Mouse (Mus musculus) right cerebral cortex, postnatal 36 days (tissue): ENCODE measurements around the gene Lrp11.
"Not testable (repeated sequence)": the region's sequence is repeated elsewhere in the genome, so short reads cannot be mapped to it uniquely, and the experiment has no call there.

Experiments
- DNase-seq, 2 experiments: peaks; one replicate each; pipeline ENCODE4 v3.0.0; 2022; ENCODE audit warnings: low spot score in 2 of 2, mixed read lengths in 1 of 2

The Lrp11 gene

GRCm38 (mm10) chr10:7589592-7590233, at the start of gene Lrp11:
Gene Lrp11, plus strand, starts transcription at chr10:7589800.
- DNase-seq: peak; percentile 80 to 83

GRCm38 (mm10) chr10:7578002-7578401, 11.6 kb upstream of the Lrp11 start:
- DNase-seq: no peak

- DNase-seq: no peak
These were observed 8.2 kb upstream of the Lrp11 start for GRCm38 (mm10) chr10:7581401-7581800.

GRCm38 (mm10) chr10:7582157-7582890, 7.3 kb upstream of the Lrp11 start:
- no peak for DNase-seq

GRCm38 (mm10) chr10:7582891-7583557, 6.6 kb upstream of the Lrp11 start:
- no peak for DNase-seq

- no peak for DNase-seq
These were observed 2.8 kb upstream of the Lrp11 start for GRCm38 (mm10) chr10:7586771-7587170.

GRCm38 (mm10) chr10:7590234-7590689, 662 bp downstream of the Lrp11 start:
- peak in 1 of 2 experiments; percentile 21 for DNase-seq

- no peak for DNase-seq
These were observed 1.2 kb downstream of the Lrp11 start for GRCm38 (mm10) chr10:7590792-7591191.

GRCm38 (mm10) chr10:7594797-7595196, 5.2 kb downstream of the Lrp11 start:
- DNase-seq: no peak

GRCm38 (mm10) chr10:7596251-7596650, 6.7 kb downstream of the Lrp11 start:
- no peak for DNase-seq

- no peak for DNase-seq
These were observed 8.6 kb downstream of the Lrp11 start for GRCm38 (mm10) chr10:7598177-7598576.

GRCm38 (mm10) chr10:7600647-7601046, 11.0 kb downstream of the Lrp11 start:
- DNase-seq: peak; percentile 32 to 49

- DNase-seq: no peak
These were observed 15.6 kb downstream of the Lrp11 start for GRCm38 (mm10) chr10:7605168-7605567.

- DNase-seq: no peak
These were observed 16.8 kb downstream of the Lrp11 start for GRCm38 (mm10) chr10:7606437-7606836.

GRCm38 (mm10) chr10:7608611-7609010, 19.0 kb downstream of the Lrp11 start:
- no peak for DNase-seq

- no peak for DNase-seq
These were observed 22.0 kb downstream of the Lrp11 start for GRCm38 (mm10) chr10:7611647-7612046.

- not testable (repeated sequence) for DNase-seq
These were observed 22.6 kb downstream of the Lrp11 start for GRCm38 (mm10) chr10:7612210-7612609.

GRCm38 (mm10) chr10:7614834-7615233, 25.2 kb downstream of the Lrp11 start:
- DNase-seq: no peak

- not testable (repeated sequence) for DNase-seq
These were observed 27.5 kb downstream of the Lrp11 start for GRCm38 (mm10) chr10:7617146-7617545.

GRCm38 (mm10) chr10:7617556-7617955, 28.0 kb downstream of the Lrp11 start:
- not testable (repeated sequence) for DNase-seq

- no peak for DNase-seq
These were observed 30.2 kb downstream of the Lrp11 start for GRCm38 (mm10) chr10:7619821-7620241.

- DNase-seq: no peak
These were observed 31.1 kb downstream of the Lrp11 start for GRCm38 (mm10) chr10:7620723-7621122.

- DNase-seq: no peak
These were observed 32.8 kb downstream of the Lrp11 start for GRCm38 (mm10) chr10:7622378-7622777.
